19 mouse cellular contexts compared by ENCODE assay signal in the genomic region with DNA sequence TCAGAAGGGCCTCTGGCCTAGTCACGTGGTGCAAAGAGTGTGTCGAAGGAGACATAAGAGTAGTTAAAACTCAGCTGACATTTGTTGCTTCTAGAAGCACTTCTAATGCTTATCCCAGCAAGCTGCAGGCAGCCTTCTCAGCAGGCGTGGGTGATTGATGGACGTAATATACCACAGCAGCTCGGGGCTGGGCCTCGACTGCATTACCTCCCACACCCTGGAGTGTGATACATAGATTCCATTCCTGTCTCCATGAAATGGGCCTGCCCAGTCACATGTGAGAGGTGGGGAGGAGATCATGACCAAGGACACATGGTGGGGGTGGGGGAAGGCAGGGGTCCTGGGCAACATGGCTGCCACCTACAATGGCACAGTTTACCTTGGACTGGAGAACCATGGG.
A peak's percentile ranks its signal among the peaks of the same experiment; 100 is the strongest.
DNase-seq lines count a peak whose midpoint lies in the region; ATAC-seq and TF ChIP-seq lines count a peak whose summit lies in the region.
"Had no signal": no experiment of that assay in that cellular context is flagged by ENCODE, and none has a peak within 500 bp of the region (broad histone marks: within the 10 kb centered on the region; RNA-seq: fewer than 3 reads in every experiment).

No protein-coding gene starts in this region.

- H3K36me3 ChIP-seq in lung, embryonic 15.5 days: no peaks in the 10 kb centered on the region
- H3K36me3 ChIP-seq in neural tube, embryonic 14.5 days (ENCODE audit: control insufficient read depth, insufficient read depth, low read length): no peaks in the 10 kb centered on the region
- no peaks in the 10 kb centered on the region for H3K36me3 ChIP-seq in midbrain, embryonic 13.5 days
- H3K36me3 ChIP-seq: forebrain, embryonic 12.5 days; limb, embryonic 15.5 days; neural tube, embryonic 12.5 days had no signal

- H3K4me3 ChIP-seq in gastrocnemius, adult 2 months: no peak overlapping the region
- H3K4me3 ChIP-seq in lung, embryonic 15.5 days: no peak overlapping the region
- no peak overlapping the region for H3K4me3 ChIP-seq in neural tube, embryonic 14.5 days (ENCODE audit: low read depth, low read length)
- H3K4me3 ChIP-seq in midbrain, embryonic 13.5 days (replicated peaks): no peak overlapping the region
- H3K4me3 ChIP-seq: forebrain, embryonic 12.5 days; limb, embryonic 15.5 days; megakaryocyte, embryonic 14.5 days; neural tube, embryonic 12.5 days had no signal

- intact Hi-C loops in gastrocnemius, adult 2 months (cut with DNase I): no loop called here
- intact Hi-C loops in gastrocnemius, postnatal 36 days (cut with DNase I): no loop called here

- no peak for TF ChIP-seq CTCF in gastrocnemius, adult 2 months (IDR thresholded peaks at IDR 0.05)

- H3K4me2 ChIP-seq in lung, embryonic 15.5 days: no peak overlapping the region
- H3K4me2 ChIP-seq in neural tube, embryonic 14.5 days (ENCODE audit: low read depth, low read length): no peak overlapping the region
- no peak overlapping the region for H3K4me2 ChIP-seq in midbrain, embryonic 13.5 days (replicated peaks)
- H3K4me2 ChIP-seq: forebrain, embryonic 12.5 days; limb, embryonic 15.5 days; neural tube, embryonic 12.5 days had no signal

- no peaks in the 10 kb centered on the region for H3K27me3 ChIP-seq in lung, embryonic 15.5 days
- no peaks in the 10 kb centered on the region for H3K27me3 ChIP-seq in neural tube, embryonic 14.5 days (ENCODE audit: control insufficient read depth, insufficient read depth, low read length)
- H3K27me3 ChIP-seq in midbrain, embryonic 13.5 days: no peaks in the 10 kb centered on the region
- H3K27me3 ChIP-seq: forebrain, embryonic 12.5 days; limb, embryonic 15.5 days; neural tube, embryonic 12.5 days had no signal

- no peak for DNase-seq in gastrocnemius, adult 2 months
- no peak for DNase-seq in gastrocnemius, postnatal 36 days
- DNase-seq in lung, adult 18-20 months: no peak
- peak; percentile 80 for DNase-seq in NIH3T3 (ENCODE audit: low read depth)
- no peak for DNase-seq in layer of hippocampus, postnatal 10 days (ENCODE audit: low spot score in 2 of 2)
- DNase-seq: cerebellum, postnatal 10 days; gastrocnemius, postnatal 25 days; heart, postnatal 14 days; kidney, postnatal 36 days; liver, postnatal 0 days; thymus, postnatal 4 days had no signal

- 20% methylated on average over 6 of the region's 6 CpGs for WGBS in lung, embryonic 15.5 days
- WGBS in neural tube, embryonic 14.5 days: 29% methylated on average over 6 of the region's 6 CpGs
- WGBS in midbrain, embryonic 13.5 days: 71% methylated on average over 6 of the region's 6 CpGs

- H3K27ac ChIP-seq in gastrocnemius, adult 2 months: 0 out of 2 replicates have a peak overlapping the region, but pooled peaks have one; percentile 41
- H3K27ac ChIP-seq in lung, embryonic 15.5 days: peak overlapping the region; percentile 6; the same call in 1 of the 2 replicates
- no peak overlapping the region; the same call in 1 of the 2 replicates for H3K27ac ChIP-seq in neural tube, embryonic 14.5 days (ENCODE audit: low read depth, low read length)
- no peak overlapping the region for H3K27ac ChIP-seq in midbrain, embryonic 13.5 days
- H3K27ac ChIP-seq: forebrain, embryonic 12.5 days; limb, embryonic 15.5 days; neural tube, embryonic 12.5 days had no signal

- H3K9me3 ChIP-seq in lung, embryonic 15.5 days: no peaks in the 10 kb centered on the region
- no peaks in the 10 kb centered on the region for H3K9me3 ChIP-seq in neural tube, embryonic 14.5 days (ENCODE audit: control insufficient read depth, low read length)
- H3K9me3 ChIP-seq in midbrain, embryonic 13.5 days: no peaks in the 10 kb centered on the region
- H3K9me3 ChIP-seq: forebrain, embryonic 12.5 days; limb, embryonic 15.5 days; neural tube, embryonic 12.5 days had no signal

- H3K4me1 ChIP-seq in lung, embryonic 15.5 days: peaks cover 9% of the 10 kb centered on the region
- no peaks in the 10 kb centered on the region for H3K4me1 ChIP-seq in neural tube, embryonic 14.5 days (ENCODE audit: control insufficient read depth, insufficient read depth, low read length)
- no peaks in the 10 kb centered on the region for H3K4me1 ChIP-seq in midbrain, embryonic 13.5 days (replicated peaks)
- H3K4me1 ChIP-seq: forebrain, embryonic 12.5 days had no signal

- H3K9ac ChIP-seq in lung, embryonic 15.5 days: no peak overlapping the region
- no peak overlapping the region for H3K9ac ChIP-seq in neural tube, embryonic 14.5 days (replicated peaks; ENCODE audit: low read depth, low read length)
- H3K9ac ChIP-seq in midbrain, embryonic 13.5 days (replicated peaks): no peak overlapping the region
- H3K9ac ChIP-seq: forebrain, embryonic 12.5 days; limb, embryonic 15.5 days; liver, postnatal 0 days; neural tube, embryonic 12.5 days had no signal

- ATAC-seq in lung, embryonic 15.5 days (ENCODE audit: borderline replicate concordance, extremely low read depth, low FRiP score, low TSS enrichment): peak; percentile 56; the same call in 1 of the 2 replicates
- ATAC-seq in neural tube, embryonic 14.5 days (ENCODE audit: low read depth): peak; percentile 24; the same call in 1 of the 2 replicates
- ATAC-seq in midbrain, embryonic 13.5 days: no peak
- ATAC-seq: intestine, embryonic 16.5 days; liver, postnatal 0 days had no signal

Comparison
In these comparisons a context has a peak if more than half of its experiments do, and no peak if none do; other contexts are left out.
1. H3K27ac ChIP-seq: peak in gastrocnemius, adult 2 months (single experiment) and lung, embryonic 15.5 days (single experiment); none in neural tube, embryonic 14.5 days (single experiment) and midbrain, embryonic 13.5 days (single experiment).